Mouse (Mus musculus) lung, postnatal 0 days (tissue): Measurements from ENCODE around the gene Fzr1.

Experiments
- CTCF ChIP-seq: IDR thresholded peaks from 2 replicates; pipeline ENCODE4 v1.5.1; 2016; ENCODE audit warnings: antibody characterized with exemption, mild to moderate bottlenecking
- EP300 ChIP-seq: IDR thresholded peaks from 2 replicates; pipeline ENCODE4 v1.6.1; 2016; ENCODE audit warnings: antibody characterized with exemption, mild to moderate bottlenecking, control low read depth

- TF ChIP-seq EP300 (no peak), CTCF (no peak)
These were observed 42.0 kb upstream of the Fzr1 start for GRCm38 (mm10) chr10:81420191-81420767.
